Mouse (Mus musculus) spleen, adult 2 months (tissue): ENCODE measurements at regions not wholly inside any gene's neighbourhood (a gene's known extent, or its start where the extent isn't known, plus 50 kb on each side); places are given as distances from the start of the nearest gene placed in this dataset.

Experiments used
- DNase-seq, 2 experiments: peaks; one replicate each; pipeline versions ENCODE4 v3.0.0 to v3.0.0-alpha.2; 2012 to 2021; ENCODE audit warnings: low spot score in 2 of 2, low read depth in 1 of 2
- H3K27ac ChIP-seq: fragments of 200-500 bp; 2 replicates; pipeline ENCODE4 v1.5.1; 2012; ENCODE audit warnings: low read length, inconsistent platforms; ENCODE audit not compliant: insufficient read depth
- H3K27me3 ChIP-seq: fragments of 200-500 bp; 2 replicates; pipeline ENCODE4 v1.6.1; 2012; ENCODE audit warnings: mild to moderate bottlenecking, moderate library complexity, low read length, inconsistent platforms; ENCODE audit not compliant: control insufficient read depth, insufficient read depth
- H3K36me3 ChIP-seq: fragments of 200-500 bp; 2 replicates; pipeline ENCODE4 v1.6.1; 2012; ENCODE audit warnings: mild to moderate bottlenecking, low read length, inconsistent platforms; ENCODE audit not compliant: control insufficient read depth, insufficient read depth
- H3K4me1 ChIP-seq: fragments of 200-500 bp; 2 replicates; pipeline ENCODE4 v1.6.1; 2011; ENCODE audit warnings: inconsistent platforms; ENCODE audit not compliant: control insufficient read depth, insufficient read depth, insufficient read length
- H3K4me3 ChIP-seq: fragments of 200-500 bp; 2 replicates; pipeline ENCODE4 v1.5.1; 2011; ENCODE audit warnings: mild to moderate bottlenecking, inconsistent platforms; ENCODE audit not compliant: insufficient read depth, insufficient read length; ENCODE audit errors: extremely low read depth
- CTCF ChIP-seq: fragments of 200-500 bp; IDR thresholded peaks from 2 replicates; pipeline ENCODE4 v1.5.1; 2011; ENCODE audit warnings: mild to moderate bottlenecking, inconsistent platforms; ENCODE audit not compliant: insufficient read depth, insufficient read length, insufficient replicate concordance; ENCODE audit errors: extremely low read depth
- POLR2A ChIP-seq: fragments of 200-500 bp; IDR thresholded peaks from 2 replicates; pipeline ENCODE4 v1.6.1; 2011; ENCODE audit warnings: low read depth, low read length, inconsistent platforms
- WGBS: fragments of 180-500 bp; shearing (Covaris S2); methylation state at CpG from one replicate; pipeline ENCODE4 v1.1.7; 2018; 5-methylcytosine and 5-hydroxymethylcytosine counted together

DNA sequence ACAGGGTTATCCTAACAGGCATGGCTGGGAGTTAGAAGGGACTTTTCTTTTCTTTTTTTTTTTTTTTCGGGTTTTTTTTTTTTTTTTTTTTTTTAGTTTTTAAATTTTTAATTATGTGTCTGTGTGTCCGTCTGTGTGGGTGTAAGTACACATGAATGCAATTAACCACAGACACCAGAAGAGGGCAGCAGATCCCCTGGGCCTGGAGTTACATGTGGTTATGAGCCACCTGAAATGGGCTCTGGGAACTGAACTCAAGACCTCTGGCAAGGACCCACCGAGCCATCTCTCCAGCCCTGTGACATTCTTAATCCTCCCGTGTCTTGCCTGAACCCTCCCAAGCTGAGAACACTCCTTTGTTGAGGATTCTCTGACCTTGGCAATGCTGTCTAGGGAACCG is 157.0 kb downstream of the Zfp36l2 start:
- 85% methylated on average over 5 of the region's 5 CpGs for whole genome bisulfite sequencing
- no peak overlapping the region for H3K4me3 ChIP-seq
- DNase-seq, result no peak
- H3K27me3 ChIP-seq, result no peaks in the 10 kb centered on the region
- peaks cover 12% of the 10 kb centered on the region; the same call in 1 of the 2 replicates for H3K4me1 ChIP-seq
- H3K36me3 ChIP-seq, result no peaks in the 10 kb centered on the region
- TF ChIP-seq CTCF, result no peak
- TF ChIP-seq POLR2A, result no peak
- H3K27ac ChIP-seq, result no peak overlapping the region

DNA sequence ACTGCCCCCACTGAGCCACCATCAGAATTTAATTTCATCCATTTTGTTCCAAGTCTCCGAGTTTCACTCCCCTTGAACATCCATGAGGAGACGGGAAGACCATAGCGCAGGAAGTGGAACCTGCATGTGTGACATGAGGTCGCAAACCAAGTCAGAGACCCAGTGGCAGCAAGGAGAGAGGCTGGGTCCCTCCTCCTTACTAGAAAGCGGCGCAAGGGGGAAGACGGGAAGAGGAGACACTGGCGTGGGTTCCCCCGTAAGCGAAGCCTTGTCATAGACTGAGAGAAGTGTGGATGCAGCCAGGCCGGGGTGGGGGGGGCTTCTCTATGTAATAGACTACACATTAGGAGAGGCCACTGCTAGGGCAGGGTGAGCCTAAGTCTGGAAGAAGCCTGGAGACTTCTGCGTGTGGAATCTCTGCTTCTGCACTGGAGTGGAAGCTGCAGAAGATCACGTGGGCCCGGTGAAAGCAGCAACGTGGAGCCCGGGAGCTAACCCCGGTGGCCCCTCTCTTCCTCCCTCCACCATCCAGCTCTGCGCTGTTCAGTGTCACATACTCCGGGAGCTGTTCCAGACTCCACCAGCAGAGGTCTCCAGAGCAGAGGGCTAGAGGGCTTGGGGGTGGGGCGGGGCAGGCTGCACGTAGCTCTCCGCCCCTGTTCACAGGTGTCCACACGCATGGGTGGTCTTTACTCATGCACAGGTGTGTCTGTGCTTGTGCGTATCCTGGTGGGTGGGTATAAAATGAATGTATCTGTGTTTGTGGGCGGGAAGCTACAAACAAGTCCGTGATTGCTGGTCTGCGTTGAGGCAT is 159.4 kb downstream of the Zfp36l2 start:
- no peaks in the 10 kb centered on the region for H3K27me3 ChIP-seq
- H3K4me3 ChIP-seq, result no peak overlapping the region
- TF ChIP-seq POLR2A (no peak), CTCF (peak; percentile 93)
- peak; percentile 71 to 90 for DNase-seq
- peaks cover 10% of the 10 kb centered on the region; the same call in 1 of the 2 replicates for H3K4me1 ChIP-seq
- 19% methylated on average over 27 of the region's 27 CpGs for WGBS
- no peak overlapping the region for H3K27ac ChIP-seq
- no peaks in the 10 kb centered on the region for H3K36me3 ChIP-seq

DNA sequence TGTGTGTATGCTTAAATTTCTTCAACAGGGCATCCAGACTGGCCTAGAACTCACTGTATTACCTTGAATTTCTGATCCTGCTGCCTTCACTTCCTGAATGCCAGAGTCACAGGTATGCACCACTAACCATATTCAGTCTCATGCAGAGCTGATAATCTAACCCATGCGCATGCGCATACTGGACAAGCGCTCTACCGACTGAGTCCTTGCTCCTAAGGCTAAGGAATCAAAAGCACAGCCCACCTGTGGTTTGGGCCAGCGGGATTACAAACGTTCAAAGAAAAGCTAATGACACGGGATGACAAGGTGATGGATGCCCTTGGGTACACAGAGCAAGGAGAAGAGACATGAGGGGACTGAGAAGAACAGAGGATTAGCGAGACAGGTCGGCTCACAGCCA is 160.5 kb downstream of the Zfp36l2 start:
- TF ChIP-seq CTCF (no peak), POLR2A (no peak)
- 85% methylated on average over 9 of the region's 9 CpGs for WGBS
- Histone ChIP-seq H3K27ac (no peak overlapping the region), H3K36me3 (no peaks in the 10 kb centered on the region), H3K4me3 (no peak overlapping the region), H3K4me1 (peaks cover 10% of the 10 kb centered on the region; the same call in 1 of the 2 replicates), H3K27me3 (no peaks in the 10 kb centered on the region)
- DNase-seq, result no peak

DNA sequence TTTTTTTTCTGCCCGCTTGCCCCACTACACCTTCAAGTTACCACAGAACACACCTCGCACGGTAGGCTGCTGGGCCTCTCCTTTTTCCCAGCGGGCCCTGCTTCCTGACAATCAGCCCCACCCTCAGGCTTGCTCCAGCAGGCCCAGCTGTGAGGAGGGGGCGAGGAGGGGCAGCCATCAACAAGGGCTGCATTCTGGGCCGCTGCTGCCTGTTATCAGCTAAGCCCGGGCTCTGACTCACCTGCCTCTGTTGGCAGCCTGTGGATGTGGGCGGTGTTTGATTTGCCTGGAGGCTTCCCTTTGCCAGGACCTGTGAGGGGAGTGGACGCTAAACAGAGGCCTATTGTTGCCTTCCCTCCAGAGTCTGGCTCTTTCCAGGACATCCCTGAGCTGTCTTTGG is 161.6 kb downstream of the Zfp36l2 start:
- WGBS, result 24% methylated on average over 9 of the region's 9 CpGs
- no peak for DNase-seq
- H3K4me1 ChIP-seq, result peaks cover 10% of the 10 kb centered on the region; the same call in 1 of the 2 replicates
- TF ChIP-seq CTCF (no peak), POLR2A (no peak)
- H3K36me3 ChIP-seq, result no peaks in the 10 kb centered on the region
- H3K27me3 ChIP-seq, result no peaks in the 10 kb centered on the region
- no peak overlapping the region for H3K4me3 ChIP-seq
- H3K27ac ChIP-seq, result peak overlapping the region; percentile 17; the same call in 1 of the 2 replicates

DNA sequence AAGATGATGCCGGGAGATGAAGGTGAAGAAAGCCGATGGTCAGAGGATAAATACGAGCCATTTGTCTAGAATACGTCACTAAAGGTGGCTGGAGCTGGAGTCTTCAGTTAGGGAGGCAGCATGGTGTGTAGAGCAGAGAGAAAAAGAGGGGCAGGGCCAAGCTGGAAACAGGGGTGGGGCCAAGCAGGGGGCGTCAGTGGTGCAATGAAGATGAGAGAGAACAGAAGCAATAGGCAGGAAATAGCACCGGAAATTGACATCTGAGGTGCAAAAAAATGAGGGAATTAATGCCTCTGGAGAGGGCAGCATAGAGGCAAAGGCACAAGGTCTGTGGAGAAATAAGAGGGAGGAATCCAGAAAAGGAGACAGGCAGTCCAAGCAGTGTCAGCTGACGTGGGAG is 165.4 kb downstream of the Zfp36l2 start:
- no peak for TF ChIP-seq POLR2A
- TF ChIP-seq CTCF, result no peak
- Histone ChIP-seq H3K4me3 (no peak overlapping the region), H3K36me3 (no peaks in the 10 kb centered on the region), H3K27me3 (no peaks in the 10 kb centered on the region), H3K4me1 (peaks cover 5% of the 10 kb centered on the region; the same call in 1 of the 2 replicates), H3K27ac (no peak overlapping the region)
- 70% methylated on average over 7 of the region's 7 CpGs for WGBS
- no peak for DNase-seq

DNA sequence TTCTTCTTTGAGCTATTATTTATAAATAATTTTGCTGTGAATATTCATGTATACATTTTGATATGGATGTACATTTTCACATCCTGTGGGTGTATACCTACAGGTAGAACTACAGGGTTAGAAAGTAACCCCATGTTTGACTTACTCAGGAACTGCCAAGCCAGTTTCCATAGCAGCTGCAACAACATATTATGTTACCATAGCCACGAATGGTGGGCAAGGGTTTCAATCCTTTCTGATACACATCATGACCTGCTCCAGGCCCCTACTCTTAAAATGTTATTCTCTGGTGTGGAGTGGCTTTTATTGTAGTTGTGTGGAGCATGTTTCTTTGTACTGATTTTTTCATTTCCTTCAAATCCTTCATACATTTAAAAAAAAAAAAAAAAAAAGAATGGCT is 168.9 kb downstream of the Zfp36l2 start:
- 67% methylated on average over 1 of the region's 1 CpGs for WGBS
- no peak overlapping the region for H3K4me3 ChIP-seq
- no peaks in the 10 kb centered on the region for H3K36me3 ChIP-seq
- DNase-seq, result no peak
- TF ChIP-seq POLR2A (no peak), CTCF (no peak)
- H3K4me1 ChIP-seq, result no peaks in the 10 kb centered on the region
- no peak overlapping the region for H3K27ac ChIP-seq
- no peaks in the 10 kb centered on the region for H3K27me3 ChIP-seq

DNA sequence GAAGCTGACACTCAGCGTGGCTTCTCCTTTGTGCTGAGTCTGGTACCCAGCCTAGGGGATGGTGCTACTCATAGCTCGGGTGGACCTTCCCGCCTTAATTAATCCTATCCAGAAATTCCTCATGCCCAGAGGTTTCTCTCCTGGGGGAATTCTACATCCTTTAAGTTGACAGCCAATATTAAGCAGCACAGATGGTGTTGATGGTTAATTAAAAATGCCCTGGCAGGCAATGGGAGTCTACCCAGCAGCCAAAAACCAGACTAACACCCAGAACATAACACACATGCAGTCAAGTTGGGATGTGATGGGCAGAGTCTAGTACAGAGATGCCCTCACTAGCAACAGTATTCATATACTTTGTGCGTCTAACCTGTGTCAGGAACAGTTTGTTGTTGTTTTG is 169.9 kb downstream of the Zfp36l2 start:
- Histone ChIP-seq H3K27ac (no peak overlapping the region), H3K4me3 (no peak overlapping the region), H3K27me3 (no peaks in the 10 kb centered on the region), H3K36me3 (no peaks in the 10 kb centered on the region), H3K4me1 (no peaks in the 10 kb centered on the region)
- TF ChIP-seq CTCF (no peak), POLR2A (no peak)
- 90% methylated on average over 4 of the region's 4 CpGs for WGBS
- no peak for DNase-seq
